8 mouse cellular contexts compared by ENCODE assay signal in genomic region chr7:142736943-142737490, GRCm38 (mm10). TPM values are rescaled to one million over a fixed set of nuclear protein-coding genes. Genes with fewer than 3 reads are reported as not detected.
A peak's percentile ranks its signal among the peaks of the same experiment; 100 is the strongest.
DNase-seq lines count a peak whose midpoint lies in the region; ATAC-seq and TF ChIP-seq lines count a peak whose summit lies in the region.

No protein-coding gene starts in this region.

- no peak overlapping the region for H3K9ac ChIP-seq in kidney, embryonic 14.5 days (ENCODE audit: low read depth, low read length)
- no peak overlapping the region for H3K9ac ChIP-seq in CH12.LX (ENCODE audit: insufficient read depth, low read depth)
- H3K9ac ChIP-seq in embryonic facial prominence, embryonic 14.5 days (ENCODE audit: low read depth, low read length): no peak overlapping the region

- H3K27me3 ChIP-seq in kidney, adult 2 months (replicated peaks; ENCODE audit: control insufficient read depth, insufficient read depth, low read length): no peaks in the 10 kb centered on the region
- no peaks in the 10 kb centered on the region for H3K27me3 ChIP-seq in kidney, embryonic 14.5 days (ENCODE audit: control insufficient read depth, insufficient read depth, low read length)
- H3K27me3 ChIP-seq in CH12.LX (replicated peaks): peaks cover 76% of the 10 kb centered on the region
- H3K27me3 ChIP-seq in embryonic facial prominence, embryonic 14.5 days (replicated peaks; ENCODE audit: control insufficient read depth, insufficient read depth, low read length): no peaks in the 10 kb centered on the region

- 54% methylated on average over 1 of the region's 1 CpGs for WGBS in kidney, adult 2 months
- WGBS in kidney, embryonic 14.5 days: 75% methylated on average over 1 of the region's 1 CpGs
- WGBS in bone marrow, adult 2 months: 51% methylated on average over 1 of the region's 1 CpGs
- 63% methylated on average over 1 of the region's 1 CpGs for WGBS in embryonic facial prominence, embryonic 14.5 days

- no peak overlapping the region for H3K27ac ChIP-seq in kidney, adult 2 months (ENCODE audit: insufficient read depth, low read depth, low read length)
- no peak overlapping the region for H3K27ac ChIP-seq in kidney, embryonic 14.5 days (ENCODE audit: low read depth, low read length)
- no peak overlapping the region for H3K27ac ChIP-seq in CH12.LX (ENCODE audit: insufficient read depth, low read depth)
- no peak overlapping the region for H3K27ac ChIP-seq in bone marrow, adult 2 months (ENCODE audit: control insufficient read depth, insufficient read depth, low read depth, low read length, poor library complexity)
- H3K27ac ChIP-seq in embryonic facial prominence, embryonic 14.5 days (replicated peaks; ENCODE audit: low read depth, low read length): no peak overlapping the region

- H3K9me3 ChIP-seq in kidney, embryonic 14.5 days (ENCODE audit: control insufficient read depth, low read length): no peaks in the 10 kb centered on the region
- H3K9me3 ChIP-seq in CH12.LX (replicated peaks; ENCODE audit: low read length): no peaks in the 10 kb centered on the region
- H3K9me3 ChIP-seq in embryonic facial prominence, embryonic 14.5 days (ENCODE audit: control insufficient read depth, low read length): no peaks in the 10 kb centered on the region

- TF ChIP-seq CTCF in kidney, adult 2 months (conservative IDR thresholded peaks at IDR 0.05; ENCODE audit: insufficient read depth, insufficient read length, low read depth, low read length): peak; percentile 42
- TF ChIP-seq CTCF in CH12.LX (conservative IDR thresholded peaks at IDR 0.05 in 1 of 2, IDR thresholded peaks at IDR 0.05 in 1 of 2; ENCODE audit: low read depth in 2 of 2, low read length in 2 of 2): peak; percentile 74 to 83
- TF ChIP-seq CTCF in bone marrow, adult 2 months (IDR thresholded peaks at IDR 0.05; ENCODE audit: control insufficient read depth, insufficient read depth, low read length): peak; percentile 48

- no peak for ATAC-seq in kidney, embryonic 14.5 days (ENCODE audit: low FRiP score, low TSS enrichment)
- ATAC-seq in embryonic facial prominence, embryonic 14.5 days (ENCODE audit: low read depth): no peak

- no peak for TF ChIP-seq POLR2A in kidney, adult 2 months (IDR thresholded peaks at IDR 0.05; ENCODE audit: low read depth, low read length)
- no peak for TF ChIP-seq POLR2A in CH12.LX (IDR thresholded peaks at IDR 0.05; ENCODE audit: low read depth, low read length)
- TF ChIP-seq POLR2A in bone marrow, adult 2 months (IDR thresholded peaks at IDR 0.05; ENCODE audit: borderline replicate concordance, control insufficient read depth, low read depth, low read length): no peak

- no peaks in the 10 kb centered on the region for H3K79me2 ChIP-seq in CH12.LX (replicated peaks; ENCODE audit: control insufficient read depth, extremely low read depth, insufficient read depth, poor library complexity, severe bottlenecking)

- peak; percentile 43 for DNase-seq in kidney, adult 2 months
- DNase-seq in CH12.LX (ENCODE audit: extremely low read depth): peak; percentile 47
- DNase-seq in embryonic facial prominence, embryonic 14.5 days (ENCODE audit: low spot score): peak; percentile 68
- peak; percentile 15 for DNase-seq in left cerebral cortex, adult 11 months (ENCODE audit: low spot score)
- DNase-seq in skeletal muscle tissue, adult 2 months (ENCODE audit: low read depth, low spot score): peak; percentile 17
- DNase-seq in gastrocnemius, postnatal 14 days: no peak

- dilution Hi-C loops in CH12.LX (cut with MboI; ENCODE audit: extremely low pct_ligation_motif_present, extremely low pct_unique_long_range_greater_than_20kb, low sequenced_read_pairs): no loop called here

- in situ Hi-C loops in CH12.LX (cut with MboI; ENCODE audit: low pct_ligation_motif_present, low pct_unique_long_range_greater_than_20kb, low sequenced_read_pairs): no loop called here

- no peak overlapping the region for H3K4me3 ChIP-seq in kidney, adult 2 months (ENCODE audit: insufficient read depth, low read depth, low read length)
- H3K4me3 ChIP-seq in kidney, embryonic 14.5 days (ENCODE audit: low read length): no peak overlapping the region
- H3K4me3 ChIP-seq in CH12.LX (replicated peaks in 1 of 3; ENCODE audit: low read depth in 2 of 3, low read length in 2 of 3, poor library complexity in 1 of 3): no peak overlapping the region
- no peak overlapping the region for H3K4me3 ChIP-seq in bone marrow, adult 2 months (replicated peaks; ENCODE audit: control insufficient read depth, low read depth, low read length)
- no peak overlapping the region for H3K4me3 ChIP-seq in embryonic facial prominence, embryonic 14.5 days (ENCODE audit: low read depth, low read length)

- no peaks in the 10 kb centered on the region for H3K36me3 ChIP-seq in kidney, adult 2 months (ENCODE audit: control insufficient read depth, insufficient read depth, low read length)
- H3K36me3 ChIP-seq in kidney, embryonic 14.5 days (ENCODE audit: control insufficient read depth, insufficient read depth, low read length): no peaks in the 10 kb centered on the region
- no peaks in the 10 kb centered on the region for H3K36me3 ChIP-seq in CH12.LX (replicated peaks in 1 of 2; ENCODE audit: control insufficient read depth in 1 of 2, insufficient read depth in 1 of 2, low read length in 1 of 2)
- H3K36me3 ChIP-seq in embryonic facial prominence, embryonic 14.5 days (ENCODE audit: control insufficient read depth, insufficient read depth, low read length): no peaks in the 10 kb centered on the region

- H3K4me1 ChIP-seq in kidney, adult 2 months (ENCODE audit: control insufficient read depth, insufficient read depth, low read length): no peaks in the 10 kb centered on the region
- no peaks in the 10 kb centered on the region for H3K4me1 ChIP-seq in kidney, embryonic 14.5 days (ENCODE audit: control insufficient read depth, insufficient read depth, low read length)
- no peaks in the 10 kb centered on the region for H3K4me1 ChIP-seq in CH12.LX (ENCODE audit: control insufficient read depth in 1 of 2, insufficient read depth in 2 of 2)
- H3K4me1 ChIP-seq in bone marrow, adult 2 months (ENCODE audit: control insufficient read depth, insufficient read depth, low read length): no peaks in the 10 kb centered on the region
- no peaks in the 10 kb centered on the region for H3K4me1 ChIP-seq in embryonic facial prominence, embryonic 14.5 days (ENCODE audit: control insufficient read depth, insufficient read depth, low read length)

- H3K4me2 ChIP-seq in kidney, embryonic 14.5 days (replicated peaks; ENCODE audit: low read depth, low read length): no peak overlapping the region
- no peak overlapping the region for H3K4me2 ChIP-seq in CH12.LX (ENCODE audit: insufficient read depth, low read depth, poor library complexity, severe bottlenecking)
- no peak overlapping the region for H3K4me2 ChIP-seq in embryonic facial prominence, embryonic 14.5 days (ENCODE audit: low read depth, low read length)

- no peak for TF ChIP-seq EP300 in CH12.LX (IDR thresholded peaks at IDR 0.05; ENCODE audit: low read length)

- TF ChIP-seq RAD21 in CH12.LX (IDR thresholded peaks at IDR 0.05; ENCODE audit: low read depth, low read length): peak; percentile 35

- intact Hi-C loops in gastrocnemius, postnatal 14 days (cut with DNase I; ENCODE audit: low total_unique reads): no loop called here

TF ChIP-seq in CH12.LX, 34 proteins besides CTCF, POLR2A, EP300 and RAD21:
- no peak for TF ChIP-seq E2F4 (IDR thresholded peaks at IDR 0.05; ENCODE audit: insufficient replicate concordance, low read depth, low read length)
- no peak for TF ChIP-seq PAX5 (IDR thresholded peaks at IDR 0.05; ENCODE audit: low read length)
- TF ChIP-seq SMC3 (IDR thresholded peaks at IDR 0.05; ENCODE audit: low read depth, low read length): peak; percentile 32
- no peak for TF ChIP-seq MAFK (IDR thresholded peaks at IDR 0.05; ENCODE audit: insufficient replicate concordance, low read length)
- TF ChIP-seq TCF12 (IDR thresholded peaks at IDR 0.05; ENCODE audit: low read depth, low read length): no peak
- TF ChIP-seq GABPA (IDR thresholded peaks at IDR 0.05; ENCODE audit: insufficient replicate concordance, low read depth, low read length): no peak
- no peak for TF ChIP-seq ZC3H11A (IDR thresholded peaks at IDR 0.05; ENCODE audit: low read depth, low read length)
- TF ChIP-seq USF2 (conservative IDR thresholded peaks at IDR 0.05; ENCODE audit: low read depth, low read length): no peak

RNA-seq across cellular contexts. Expression of gene Ins2, which starts 6.2 kb away (rescaled TPM):
- polyA plus RNA-seq in kidney, adult 2 months (2012; rRNA removed): 0.68 and 0.88 TPM in 2 replicates
- 0.81 TPM in 1 of 2 replicates, not detected in the other for polyA plus RNA-seq in kidney, embryonic 14.5 days (2014; fragmentation: Nextera tagmentation; extraction: Ambion mirVana)
- total RNA-seq in CH12.LX (2012; rRNA removed): not detected in 2 replicates
- total RNA-seq in CH12.LX (2014; rRNA removed): not detected in 2 replicates
- polyA plus RNA-seq in CH12.LX (2012; ENCODE audit: insufficient read length, low read depth): not detected in 2 replicates
- not detected in 2 replicates for polyA plus RNA-seq in bone marrow, adult 2 months (2011; ENCODE audit: insufficient read depth, insufficient read length, low replicate concordance, missing spikeins)
- polyA plus RNA-seq in embryonic facial prominence, embryonic 14.5 days (2014; fragmentation: Nextera tagmentation; extraction: Ambion mirVana): not detected in 2 replicates
- total RNA-seq in gastrocnemius, postnatal 14 days (2021): not detected
